Mouse (Mus musculus) central nervous system, embryonic 11.5 days (tissue): ENCODE results near the gene Topors. TPM values are rescaled to one million over a fixed set of nuclear protein-coding genes. Genes with fewer than 3 reads are reported as not detected.

Source experiments
- polyA plus RNA-seq: library from polyadenylated mRNA; depleted of rRNA; stranded (reverse); fragments of >200 nt; gene quantifications from 2 replicates; pipeline ENCODE4 v1.2.3, GENCODE M21; 2012; rRNA removed

Gene Topors
- polyA plus RNA-seq = 26.2 and 27.2 TPM in 2 replicates

GRCm38 (mm10) chr4:40269430-40270032, at the start of gene Topors, which contains the start of gene Smim27:
Topors (minus strand) TSS chr4:40269850.
Smim27 (plus strand) TSS chr4:40269579.

DNA sequence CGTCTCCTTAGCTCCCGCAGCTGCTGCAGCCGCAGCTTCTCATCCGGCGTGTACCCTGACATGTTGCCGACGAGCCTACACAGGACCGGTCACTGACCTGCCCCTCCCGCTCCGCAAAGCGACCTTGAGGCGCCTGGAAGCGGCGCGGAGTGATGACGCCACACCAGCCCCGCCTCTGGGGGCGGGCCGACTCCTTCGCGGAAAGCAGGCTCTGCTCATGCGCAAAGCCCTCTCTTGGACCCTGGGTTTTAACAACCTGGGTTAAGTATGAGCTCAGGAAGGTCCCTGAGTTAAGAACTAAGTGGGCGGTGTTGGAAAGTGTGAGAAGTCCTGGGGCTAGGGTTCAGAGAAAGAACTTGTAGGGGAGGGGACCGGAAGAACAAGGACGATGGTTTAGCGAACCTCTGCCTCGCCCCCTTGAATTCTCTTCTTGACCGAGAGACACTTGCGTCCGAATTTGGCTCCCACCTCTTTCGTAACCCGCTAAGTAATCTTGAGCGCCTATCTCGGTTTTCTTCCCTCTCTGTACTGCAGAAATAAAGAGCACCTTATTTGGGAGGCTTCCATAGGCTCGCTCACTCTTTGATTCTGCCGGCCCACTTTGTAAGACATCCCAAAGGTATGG, 9.7 kb upstream of the Topors start, which contains the start of gene Ndufb6:
Ndufb6 (minus strand) TSS at position 146 of the 625 bp plus-strand sequence.

DNA sequence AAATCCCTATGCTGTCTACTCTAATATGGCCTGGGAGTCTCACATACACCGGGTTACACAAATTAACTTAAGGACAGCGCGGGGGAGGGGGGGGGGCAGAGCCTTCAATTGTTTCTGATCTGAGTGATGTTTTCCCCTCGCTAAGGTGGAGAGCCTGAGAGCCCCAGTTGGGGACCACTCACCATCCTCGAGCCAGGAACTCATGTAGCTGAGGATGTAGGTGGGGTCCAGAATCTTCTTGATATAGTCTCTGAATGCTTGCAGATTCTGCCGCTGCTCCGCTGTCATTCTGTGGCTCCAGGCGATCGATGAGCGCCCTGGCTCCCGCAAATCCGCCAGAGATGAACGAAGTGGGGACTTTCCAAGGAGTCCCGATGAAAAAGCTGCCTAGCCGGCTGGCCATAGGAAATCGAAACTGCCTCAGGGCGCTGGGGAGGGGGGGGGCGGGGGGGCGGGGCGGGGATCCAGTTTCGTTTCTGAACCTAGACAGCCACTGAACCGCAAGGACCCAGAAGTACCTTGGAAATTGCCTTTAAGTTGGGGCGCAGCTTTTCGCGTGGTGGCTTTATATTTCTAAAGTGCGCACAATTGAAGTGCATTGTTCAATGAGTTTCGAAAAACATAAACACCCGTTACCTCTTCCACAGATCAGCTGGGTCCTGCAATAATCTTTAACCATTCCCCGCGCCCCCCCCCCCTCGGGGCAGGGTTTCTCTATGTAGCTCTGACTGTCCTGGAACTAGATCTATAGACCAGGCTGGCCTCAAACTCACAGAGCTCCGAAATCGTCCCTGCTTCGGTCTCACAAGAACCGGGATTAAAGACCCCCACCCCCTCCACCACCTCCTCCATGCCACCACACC, 30.0 kb downstream of the Topors start, which contains the start of gene Ddx58:
Ddx58 (minus strand) TSS at position 420 of the 863 bp plus-strand sequence.

Other genes starting within 250 kb of the Topors start
- 45.5 and 51.6 TPM in 2 replicates for gene Aco1, start 126.8 kb downstream of the Topors start, polyA plus RNA-seq
- 2.9 and 4.0 TPM in 2 replicates for gene Ddx58, start 30.0 kb downstream of the Topors start, polyA plus RNA-seq
- gene Smim27, start 271 bp downstream of the Topors start, polyA plus RNA-seq = 8.0 and 10.3 TPM in 2 replicates
- 94.7 and 127 TPM in 2 replicates for gene Ndufb6, start 9.6 kb upstream of the Topors start, polyA plus RNA-seq
- gene Tmem215, start 202.3 kb upstream of the Topors start, polyA plus RNA-seq = 0.11 and 0.21 TPM in 2 replicates